Mouse (Mus musculus): Measurements from ENCODE around the gene Mrm1. TPM values are rescaled to one million over a fixed set of nuclear protein-coding genes. Genes with fewer than 3 reads are reported as not detected.
"Not testable (repeated sequence)": the region's sequence is repeated elsewhere in the genome, so short reads cannot be mapped to it uniquely, and the experiment has no call there.

The Mrm1 gene
- polyA plus RNA-seq, 1 experiment from 2014 or later = 7.9 TPM

DNA sequence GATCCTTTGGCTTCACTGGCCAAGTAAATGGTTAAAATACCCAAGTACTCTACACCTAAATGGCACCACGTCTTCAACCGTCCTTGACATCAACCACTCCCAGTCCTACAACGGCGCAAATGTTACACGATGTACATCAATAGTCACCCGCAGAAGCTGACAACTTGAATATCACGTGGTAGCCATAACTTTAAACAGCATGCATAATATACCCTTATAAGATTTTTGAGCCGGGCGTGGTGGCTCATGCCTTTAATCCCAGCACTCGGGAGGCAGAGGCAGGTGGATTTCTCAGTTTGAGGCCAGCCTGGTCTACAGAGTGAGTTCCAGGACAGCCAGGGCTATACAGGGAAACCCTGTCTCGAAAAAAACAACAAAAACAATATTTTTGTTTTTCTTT lies 10.2 kb upstream of the Mrm1 start:
- Histone ChIP-seq H3K4me1 (ENCODE audit: control insufficient read depth, insufficient read depth, low read length) (peaks cover 11% of the 10 kb centered on the region), H3K27ac (replicated peaks; ENCODE audit: low read depth, low read length) (peak overlapping the region; percentile 81), H3K9ac (ENCODE audit: low read depth, low read length) (peak overlapping the region; percentile 81), H3K36me3 (ENCODE audit: control insufficient read depth, insufficient read depth, low read length) (peaks cover 40% of the 10 kb centered on the region), H3K4me2 (ENCODE audit: low read depth, low read length) (peak overlapping the region; percentile 87), H3K4me3 (ENCODE audit: low read depth, low read length) (peak overlapping the region; percentile 82)
- not testable (repeated sequence) for H3K9me3 ChIP-seq (ENCODE audit: control insufficient read depth, low read length); ATAC-seq (ENCODE audit: low read depth); DNase-seq (ENCODE audit: low spot score); H3K27me3 ChIP-seq (replicated peaks; ENCODE audit: control insufficient read depth, insufficient read depth, low read length)
- 75% methylated on average over 11 of the region's 11 CpGs for WGBS

DNA sequence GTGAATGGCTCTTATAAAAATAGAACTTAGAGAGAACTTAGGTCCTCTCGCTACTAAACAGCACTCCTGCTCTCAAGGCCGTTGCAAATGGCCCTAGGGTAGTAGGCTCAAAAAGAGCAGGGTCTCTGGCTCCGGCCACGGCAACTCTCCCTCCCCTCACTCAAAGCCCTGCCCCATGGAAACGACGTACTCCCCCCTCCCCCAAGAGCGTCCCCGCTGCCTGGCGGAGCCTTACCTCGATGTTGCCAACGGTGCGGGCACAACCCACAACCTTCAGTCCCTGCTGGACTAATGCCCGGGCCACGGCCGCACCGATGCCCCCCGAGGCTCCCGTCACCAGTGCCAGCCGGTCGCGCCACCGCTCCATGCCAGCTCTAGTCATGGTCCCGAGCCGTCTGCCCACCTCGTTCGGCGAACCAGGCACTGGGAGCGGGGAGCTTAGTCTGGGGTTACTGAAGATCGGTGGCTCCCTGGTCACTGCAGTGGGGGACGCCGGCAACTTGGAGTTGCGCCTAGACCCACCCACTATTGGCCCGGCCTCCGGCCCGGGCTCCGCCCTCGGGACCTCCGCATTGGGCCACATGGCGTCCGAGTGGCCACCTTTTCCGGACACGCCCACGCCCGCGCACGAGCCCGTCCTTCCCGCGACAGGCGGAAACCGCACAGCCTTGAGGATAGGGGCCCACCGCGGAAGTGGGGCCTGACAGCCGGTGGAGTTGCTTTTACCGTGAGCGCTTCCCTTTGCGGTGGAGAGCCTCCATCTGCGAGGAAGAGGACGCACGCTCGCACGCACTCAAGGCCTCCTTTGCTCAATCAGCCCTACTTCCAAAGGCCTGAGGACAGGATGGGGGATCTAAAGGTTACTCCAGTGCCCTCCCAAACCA lies 9.4 kb upstream of the Mrm1 start, which contains the start of gene Dhrs11:
Gene Dhrs11, minus strand, starts transcription at position 479 of the 884 bp plus-strand sequence.
- Histone ChIP-seq H3K4me2 (ENCODE audit: low read depth, low read length) (peak within 1 kb of the TSS; percentile 87), H3K4me1 (ENCODE audit: control insufficient read depth, insufficient read depth, low read length) (peaks cover 11% of the 10 kb centered on the region), H3K9ac (ENCODE audit: low read depth, low read length) (peak within 1 kb of the TSS; percentile 81), H3K27me3 (replicated peaks; ENCODE audit: control insufficient read depth, insufficient read depth, low read length) (no peaks in the 10 kb centered on the region), H3K36me3 (ENCODE audit: control insufficient read depth, insufficient read depth, low read length) (peaks cover 33% of the 10 kb centered on the region), H3K4me3 (ENCODE audit: low read depth, low read length) (peak within 1 kb of the TSS; percentile 82), H3K27ac (replicated peaks; ENCODE audit: low read depth, low read length) (peak within 1 kb of the TSS; percentile 81), H3K9me3 (ENCODE audit: control insufficient read depth, low read length) (no peaks in the 10 kb centered on the region)
- under 1% methylated on average over 53 of the region's 62 CpGs for WGBS
- ATAC-seq (ENCODE audit: low read depth) (peak; percentile 91), DNase-seq (ENCODE audit: low spot score) (peak; percentile 94)

DNA sequence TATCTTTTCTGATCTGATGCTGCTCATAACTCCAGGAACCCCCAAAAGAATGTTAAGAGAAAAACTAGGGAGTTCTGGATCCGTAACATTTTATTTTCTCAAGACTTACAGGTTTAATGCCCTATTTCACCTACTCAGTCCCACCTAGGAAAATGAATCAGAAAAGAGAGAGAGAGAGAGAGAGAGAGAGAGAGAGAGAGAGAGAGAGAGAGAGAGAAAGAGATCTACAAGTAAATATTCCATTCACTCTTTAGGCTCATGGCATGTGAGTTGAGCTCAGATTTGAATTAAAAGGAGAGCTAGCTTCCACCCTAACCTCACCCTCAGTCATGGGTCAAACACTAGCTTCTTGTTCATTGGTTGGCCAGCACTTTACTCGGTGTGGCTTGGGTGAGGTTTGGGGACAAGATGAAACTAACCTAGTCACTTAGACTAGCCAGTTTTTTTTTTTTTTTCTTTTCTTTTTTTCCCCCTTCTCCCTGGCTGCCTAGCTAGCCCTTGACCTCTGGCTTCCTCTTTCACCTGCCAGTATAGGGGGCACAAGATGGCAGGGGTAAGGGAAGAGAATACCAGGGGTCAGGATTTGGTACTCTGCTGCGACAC lies 8.7 kb upstream of the Mrm1 start:
- Histone ChIP-seq H3K9me3 (ENCODE audit: control insufficient read depth, low read length) (no peaks in the 10 kb centered on the region), H3K4me2 (ENCODE audit: low read depth, low read length) (peak overlapping the region; percentile 87), H3K4me1 (ENCODE audit: control insufficient read depth, insufficient read depth, low read length) (peaks cover 11% of the 10 kb centered on the region), H3K9ac (ENCODE audit: low read depth, low read length) (peak overlapping the region; percentile 81), H3K4me3 (ENCODE audit: low read depth, low read length) (peak overlapping the region; percentile 82), H3K36me3 (ENCODE audit: control insufficient read depth, insufficient read depth, low read length) (peaks cover 26% of the 10 kb centered on the region), H3K27ac (replicated peaks; ENCODE audit: low read depth, low read length) (no peak overlapping the region), H3K27me3 (replicated peaks; ENCODE audit: control insufficient read depth, insufficient read depth, low read length) (no peaks in the 10 kb centered on the region)
- 40% methylated on average over 3 of the region's 3 CpGs for WGBS
- DNase-seq (ENCODE audit: low spot score) = no peak
- no peak for ATAC-seq (ENCODE audit: low read depth)

DNA sequence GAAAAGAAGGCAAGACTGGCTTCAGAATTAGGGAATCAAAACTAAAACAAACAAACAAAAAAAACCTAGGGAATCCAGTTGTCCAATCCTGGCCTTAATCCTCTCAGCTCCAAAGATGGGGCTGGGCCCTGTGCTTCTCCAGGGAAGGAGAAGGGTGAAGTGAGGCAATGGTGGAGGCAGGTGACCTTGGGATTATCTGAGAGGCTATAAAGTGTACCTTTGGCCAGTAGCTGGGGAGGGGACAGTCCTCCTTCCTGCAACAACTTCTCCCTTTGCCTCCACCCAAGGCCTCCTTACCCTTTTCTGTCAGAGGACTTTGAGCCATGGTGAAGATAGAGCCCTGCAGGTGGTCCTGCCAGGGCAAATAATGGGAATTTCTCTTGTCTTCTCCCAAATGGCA lies 8.2 kb upstream of the Mrm1 start:
- H3K27ac ChIP-seq (replicated peaks; ENCODE audit: low read depth, low read length) = no peak overlapping the region
- DNase-seq (ENCODE audit: low spot score) (no peak), ATAC-seq (ENCODE audit: low read depth) (no peak)
- H3K36me3 ChIP-seq (ENCODE audit: control insufficient read depth, insufficient read depth, low read length) = peaks cover 21% of the 10 kb centered on the region
- no peak overlapping the region for H3K4me2 ChIP-seq (ENCODE audit: low read depth, low read length)
- H3K4me3 ChIP-seq (ENCODE audit: low read depth, low read length) = no peak overlapping the region
- no peaks in the 10 kb centered on the region for H3K9me3 ChIP-seq (ENCODE audit: control insufficient read depth, low read length)
- no peaks in the 10 kb centered on the region for H3K27me3 ChIP-seq (replicated peaks; ENCODE audit: control insufficient read depth, insufficient read depth, low read length)
- no peak overlapping the region for H3K9ac ChIP-seq (ENCODE audit: low read depth, low read length)
- peaks cover 11% of the 10 kb centered on the region for H3K4me1 ChIP-seq (ENCODE audit: control insufficient read depth, insufficient read depth, low read length)

DNA sequence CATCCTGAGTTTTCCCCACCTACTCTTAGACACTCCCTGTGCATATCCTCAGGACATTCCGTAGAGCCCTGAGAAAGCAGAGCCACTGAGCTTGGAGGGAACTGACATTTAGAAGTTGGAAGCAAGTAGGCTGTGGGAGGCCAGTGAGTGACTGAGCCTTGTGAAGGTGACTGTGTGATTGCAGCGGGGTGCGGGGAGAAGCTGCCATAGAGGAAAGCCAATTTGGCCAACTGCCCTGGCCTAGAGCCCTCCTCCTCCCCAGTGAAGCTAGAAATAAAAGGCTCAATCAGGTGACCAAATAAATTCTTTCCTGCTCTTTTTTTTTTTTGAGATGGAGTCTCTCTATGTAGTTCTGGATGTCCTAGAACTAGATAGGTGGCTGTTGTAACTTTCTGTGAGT lies 6.9 kb upstream of the Mrm1 start:
- peaks cover 11% of the 10 kb centered on the region for H3K4me1 ChIP-seq (ENCODE audit: control insufficient read depth, insufficient read depth, low read length)
- H3K27me3 ChIP-seq (replicated peaks; ENCODE audit: control insufficient read depth, insufficient read depth, low read length) = no peaks in the 10 kb centered on the region
- no peaks in the 10 kb centered on the region for H3K9me3 ChIP-seq (ENCODE audit: control insufficient read depth, low read length)
- peaks cover 15% of the 10 kb centered on the region; the same call in 1 of the 2 replicates for H3K36me3 ChIP-seq (ENCODE audit: control insufficient read depth, insufficient read depth, low read length)
- DNase-seq (ENCODE audit: low spot score) = no peak
- WGBS = 54% methylated on average over 3 of the region's 3 CpGs
- no peak overlapping the region for H3K27ac ChIP-seq (replicated peaks; ENCODE audit: low read depth, low read length)
- no peak overlapping the region for H3K9ac ChIP-seq (ENCODE audit: low read depth, low read length)
- no peak overlapping the region for H3K4me3 ChIP-seq (ENCODE audit: low read depth, low read length)
- no peak for ATAC-seq (ENCODE audit: low read depth)
- no peak overlapping the region for H3K4me2 ChIP-seq (ENCODE audit: low read depth, low read length)

DNA sequence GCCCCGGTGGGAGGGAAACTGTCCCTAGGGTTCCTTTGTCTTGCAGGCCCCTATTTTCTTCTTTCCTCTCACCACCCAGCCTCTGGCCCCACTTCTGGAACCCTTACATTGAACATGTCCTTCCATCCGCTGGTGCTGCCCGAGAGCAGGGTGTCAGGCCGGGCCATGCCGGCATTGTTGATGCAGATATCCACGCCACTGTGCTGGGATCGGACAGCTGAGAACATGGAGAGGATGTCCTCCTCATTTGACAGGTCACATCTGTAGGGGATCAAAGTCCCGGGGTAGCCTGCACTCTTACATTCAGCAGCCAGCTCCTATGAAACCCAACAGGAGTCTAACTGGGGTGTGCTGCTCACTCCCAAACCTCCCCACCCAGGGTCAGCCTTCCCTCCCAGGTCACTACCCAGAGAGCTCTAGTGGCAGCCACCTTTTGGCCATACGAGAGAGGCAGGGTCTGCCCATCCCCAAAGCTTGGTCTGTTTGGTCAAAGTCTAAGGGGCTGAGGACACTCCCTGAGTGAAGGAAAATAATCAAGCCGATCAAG lies 6.0 kb upstream of the Mrm1 start:
- H3K4me1 ChIP-seq (ENCODE audit: control insufficient read depth, insufficient read depth, low read length) = peaks cover 11% of the 10 kb centered on the region
- 91% methylated on average over 10 of the region's 10 CpGs for WGBS
- no peak for DNase-seq (ENCODE audit: low spot score)
- no peak overlapping the region for H3K27ac ChIP-seq (replicated peaks; ENCODE audit: low read depth, low read length)
- no peak for ATAC-seq (ENCODE audit: low read depth)
- H3K9me3 ChIP-seq (ENCODE audit: control insufficient read depth, low read length) = no peaks in the 10 kb centered on the region
- no peak overlapping the region for H3K4me2 ChIP-seq (ENCODE audit: low read depth, low read length)
- no peak overlapping the region for H3K4me3 ChIP-seq (ENCODE audit: low read depth, low read length)
- no peak overlapping the region for H3K9ac ChIP-seq (ENCODE audit: low read depth, low read length)
- H3K36me3 ChIP-seq (ENCODE audit: control insufficient read depth, insufficient read depth, low read length) = peaks cover 11% of the 10 kb centered on the region; the same call in 1 of the 2 replicates
- H3K27me3 ChIP-seq (replicated peaks; ENCODE audit: control insufficient read depth, insufficient read depth, low read length) = no peaks in the 10 kb centered on the region

DNA sequence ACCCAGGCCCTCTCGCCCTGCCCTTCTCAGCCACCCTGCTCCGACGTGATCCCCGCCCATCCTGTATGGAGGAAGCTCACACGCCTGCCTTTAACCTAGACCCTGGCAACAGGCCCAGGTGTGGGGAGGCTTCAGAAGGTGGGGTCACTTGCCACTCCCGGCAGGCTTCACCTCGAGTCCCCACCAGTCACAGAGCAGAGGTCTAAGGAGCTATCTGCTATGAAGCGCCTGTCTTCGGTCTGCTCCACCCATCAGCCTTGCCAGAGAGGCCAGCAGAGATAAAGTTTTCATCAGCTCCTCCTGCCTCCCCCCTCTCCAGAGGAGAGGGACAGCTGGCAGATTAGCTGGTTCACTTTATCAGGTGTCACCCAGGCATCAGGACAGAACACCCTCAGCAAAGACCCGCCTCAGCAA lies 4.2 kb upstream of the Mrm1 start:
- no peaks in the 10 kb centered on the region for H3K9me3 ChIP-seq (ENCODE audit: control insufficient read depth, low read length)
- WGBS = 69% methylated on average over 10 of the region's 10 CpGs
- H3K4me3 ChIP-seq (ENCODE audit: low read depth, low read length) = no peak overlapping the region
- ATAC-seq (ENCODE audit: low read depth) = no peak
- H3K36me3 ChIP-seq (ENCODE audit: control insufficient read depth, insufficient read depth, low read length) = 0 out of 2 replicates have a peak, but pooled peaks cover 6% of the 10 kb centered on the region
- no peaks in the 10 kb centered on the region for H3K27me3 ChIP-seq (replicated peaks; ENCODE audit: control insufficient read depth, insufficient read depth, low read length)
- H3K27ac ChIP-seq (replicated peaks; ENCODE audit: low read depth, low read length) = no peak overlapping the region
- H3K4me1 ChIP-seq (ENCODE audit: control insufficient read depth, insufficient read depth, low read length) = peaks cover 8% of the 10 kb centered on the region
- no peak for DNase-seq (ENCODE audit: low spot score)
- H3K9ac ChIP-seq (ENCODE audit: low read depth, low read length) = no peak overlapping the region
- no peak overlapping the region for H3K4me2 ChIP-seq (ENCODE audit: low read depth, low read length)

DNA sequence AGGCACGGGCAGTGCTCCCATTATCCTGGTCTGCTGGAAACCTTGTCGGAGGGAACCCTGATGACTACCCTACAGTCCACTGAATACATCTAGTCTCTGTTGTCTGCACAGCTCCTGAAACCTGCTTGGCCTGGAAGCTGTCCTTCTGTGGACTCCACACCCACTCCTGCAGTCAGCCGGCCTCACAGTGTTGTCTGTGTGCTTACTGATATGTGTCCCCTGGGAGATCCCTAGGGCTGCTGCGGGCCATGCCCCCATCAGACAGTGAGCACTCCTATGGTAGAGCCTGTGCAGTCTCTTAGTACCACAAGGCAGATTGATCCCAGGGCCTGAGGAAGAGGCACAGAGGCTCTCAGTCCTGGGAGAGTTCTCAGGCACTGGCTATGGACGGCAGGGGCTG lies 3.2 kb upstream of the Mrm1 start:
- Histone ChIP-seq H3K27me3 (replicated peaks; ENCODE audit: control insufficient read depth, insufficient read depth, low read length) (no peaks in the 10 kb centered on the region), H3K9me3 (ENCODE audit: control insufficient read depth, low read length) (no peaks in the 10 kb centered on the region), H3K4me3 (ENCODE audit: low read depth, low read length) (no peak overlapping the region), H3K27ac (replicated peaks; ENCODE audit: low read depth, low read length) (no peak overlapping the region), H3K4me1 (ENCODE audit: control insufficient read depth, insufficient read depth, low read length) (no peaks in the 10 kb centered on the region), H3K36me3 (ENCODE audit: control insufficient read depth, insufficient read depth, low read length) (0 out of 2 replicates have a peak, but pooled peaks cover 6% of the 10 kb centered on the region), H3K4me2 (ENCODE audit: low read depth, low read length) (no peak overlapping the region), H3K9ac (ENCODE audit: low read depth, low read length) (no peak overlapping the region)
- DNase-seq (ENCODE audit: low spot score) (no peak), ATAC-seq (ENCODE audit: low read depth) (no peak)
- 78% methylated on average over 5 of the region's 5 CpGs for WGBS

All from embryonic facial prominence, embryonic 14.5 days (tissue).